Mouse (Mus musculus): ENCODE measurements around the gene Foxp1. TPM values are rescaled to one million over a fixed set of nuclear protein-coding genes. Genes with fewer than 3 reads are reported as not detected.

The Foxp1 gene
- polyA plus RNA-seq, 1 experiment from 2014 or later = 45.3 TPM

- Histone ChIP-seq H3K27ac (ENCODE audit: low read depth, low read length) (no peak overlapping the region), H3K4me2 (replicated peaks; ENCODE audit: low read depth) (no peak overlapping the region), H3K9ac (ENCODE audit: low read depth, low read length) (no peak overlapping the region), H3K36me3 (ENCODE audit: control insufficient read depth, insufficient read depth) (no peaks in the 10 kb centered on the region), H3K4me1 (replicated peaks; ENCODE audit: control insufficient read depth, insufficient read depth, low read length) (no peaks in the 10 kb centered on the region), H3K4me3 (ENCODE audit: low read depth, low read length) (no peak overlapping the region), H3K27me3 (replicated peaks; ENCODE audit: control insufficient read depth, insufficient read depth, low read length) (no peaks in the 10 kb centered on the region), H3K9me3 (ENCODE audit: control insufficient read depth) (no peaks in the 10 kb centered on the region)
- no peak for ATAC-seq
- WGBS = 69% methylated on average over 5 of the region's 5 CpGs
- TF ChIP-seq CTCF (IDR thresholded peaks at IDR 0.05; ENCODE audit: low read depth) = no peak
These were observed 11.8 kb upstream of the Foxp1 start for GRCm38 (mm10) chr6:99534211-99534745.

DNA sequence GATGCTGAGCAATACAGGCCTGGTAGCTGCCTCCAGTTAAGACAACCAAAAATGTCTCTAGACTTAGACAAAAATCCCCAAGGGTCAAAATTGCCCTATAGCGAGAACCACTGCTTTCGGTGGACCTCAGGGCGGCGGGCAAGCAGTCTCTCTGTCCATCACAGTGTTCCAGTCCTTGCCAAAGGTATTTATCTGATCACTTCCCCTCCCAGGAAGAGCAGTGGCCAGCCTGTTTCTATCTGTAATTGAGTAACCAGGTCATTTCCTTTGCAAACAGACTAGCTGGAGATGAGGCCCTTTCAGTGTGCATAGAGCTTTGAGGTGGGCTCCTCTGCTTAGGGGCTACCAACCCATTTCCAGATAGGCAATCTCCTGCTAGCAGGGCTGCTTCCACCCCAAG is 9.9 kb upstream of the Foxp1 start:
- ATAC-seq = no peak

DNA sequence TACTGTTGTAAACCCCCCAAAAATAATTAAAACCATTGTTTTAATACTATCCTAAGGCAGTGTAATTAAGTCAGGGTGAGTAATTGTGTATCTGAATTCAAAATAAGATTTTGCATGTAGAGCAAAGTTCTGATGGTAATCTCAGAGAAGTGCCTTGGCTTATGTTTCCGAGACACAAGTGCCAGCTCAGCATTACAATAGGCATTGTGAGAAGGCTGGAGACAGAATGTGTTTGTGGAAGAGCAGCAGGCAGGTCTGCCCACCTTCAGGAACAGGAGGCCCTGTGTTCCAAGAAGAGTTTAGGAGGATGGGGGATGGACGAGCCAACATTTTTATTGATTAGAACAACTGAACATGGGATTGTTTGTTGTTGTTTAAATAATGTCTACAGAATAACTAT is 6.5 kb upstream of the Foxp1 start:
- Histone ChIP-seq H3K4me2 (replicated peaks; ENCODE audit: low read depth) (no peak overlapping the region), H3K9ac (ENCODE audit: low read depth, low read length) (no peak overlapping the region), H3K27ac (ENCODE audit: low read depth, low read length) (no peak overlapping the region), H3K4me3 (ENCODE audit: low read depth, low read length) (no peak overlapping the region), H3K27me3 (replicated peaks; ENCODE audit: control insufficient read depth, insufficient read depth, low read length) (no peaks in the 10 kb centered on the region), H3K36me3 (ENCODE audit: control insufficient read depth, insufficient read depth) (no peaks in the 10 kb centered on the region; the same call in 1 of the 2 replicates), H3K9me3 (ENCODE audit: control insufficient read depth) (no peaks in the 10 kb centered on the region), H3K4me1 (replicated peaks; ENCODE audit: control insufficient read depth, insufficient read depth, low read length) (no peaks in the 10 kb centered on the region)
- ATAC-seq = no peak
- no peak for TF ChIP-seq CTCF (IDR thresholded peaks at IDR 0.05; ENCODE audit: low read depth)
- WGBS = 51% methylated on average over 2 of the region's 2 CpGs

More for the DNA sequence above, 9.9 kb upstream of the Foxp1 start:
- Histone ChIP-seq H3K9ac (ENCODE audit: low read depth, low read length) (no peak overlapping the region), H3K9me3 (ENCODE audit: control insufficient read depth) (no peaks in the 10 kb centered on the region), H3K4me1 (replicated peaks; ENCODE audit: control insufficient read depth, insufficient read depth, low read length) (no peaks in the 10 kb centered on the region), H3K27me3 (replicated peaks; ENCODE audit: control insufficient read depth, insufficient read depth, low read length) (no peaks in the 10 kb centered on the region), H3K4me3 (ENCODE audit: low read depth, low read length) (no peak overlapping the region), H3K27ac (ENCODE audit: low read depth, low read length) (no peak overlapping the region), H3K36me3 (ENCODE audit: control insufficient read depth, insufficient read depth) (no peaks in the 10 kb centered on the region), H3K4me2 (replicated peaks; ENCODE audit: low read depth) (no peak overlapping the region)
- TF ChIP-seq CTCF (IDR thresholded peaks at IDR 0.05; ENCODE audit: low read depth) = no peak
- WGBS = 49% methylated on average over 4 of the region's 4 CpGs

DNA sequence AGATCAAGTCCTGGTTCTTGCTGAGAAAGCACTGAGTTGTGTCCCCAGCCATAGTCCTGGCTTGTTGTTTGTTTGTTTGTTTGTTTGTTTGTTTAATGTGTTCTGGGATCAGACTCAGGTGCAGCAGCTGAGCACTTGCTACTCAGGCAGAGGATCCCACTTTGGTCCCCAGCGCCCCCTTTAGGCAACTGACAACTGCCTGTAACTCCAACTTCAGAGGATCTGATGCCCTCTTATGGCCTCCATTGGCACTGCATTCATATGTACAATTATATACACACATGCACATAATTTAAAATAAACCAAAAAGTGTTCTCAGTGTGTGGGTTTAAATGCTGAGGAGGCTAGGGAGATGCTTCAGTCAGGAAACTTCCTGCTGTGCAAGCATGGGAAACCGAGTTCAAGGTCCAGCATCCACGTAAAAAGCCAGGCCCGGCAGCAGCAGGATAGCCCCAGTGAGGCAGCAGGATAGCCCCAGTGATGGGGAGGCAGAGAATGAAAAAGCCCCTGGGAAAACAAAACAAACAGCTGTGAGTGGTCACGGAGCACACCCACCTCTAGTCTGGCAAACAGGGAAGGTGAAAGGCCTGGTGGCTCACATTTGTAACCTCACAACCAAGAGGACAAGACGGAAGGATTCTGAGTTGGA is 5.1 kb upstream of the Foxp1 start:
- H3K4me2 ChIP-seq (replicated peaks; ENCODE audit: low read depth) = no peak overlapping the region
- 88% methylated on average over 6 of the region's 6 CpGs for WGBS

GRCm38 (mm10) chr6:99525351-99525750 is 2.8 kb upstream of the Foxp1 start:
- H3K4me2 ChIP-seq (replicated peaks; ENCODE audit: low read depth) = no peak overlapping the region
- no peaks in the 10 kb centered on the region for H3K4me1 ChIP-seq (replicated peaks; ENCODE audit: control insufficient read depth, insufficient read depth, low read length)
- H3K36me3 ChIP-seq (ENCODE audit: control insufficient read depth, insufficient read depth) = no peaks in the 10 kb centered on the region; the same call in 1 of the 2 replicates
- peak; percentile 65 for TF ChIP-seq CTCF (IDR thresholded peaks at IDR 0.05; ENCODE audit: low read depth)
- H3K9me3 ChIP-seq (ENCODE audit: control insufficient read depth) = no peaks in the 10 kb centered on the region
- 67% methylated on average over 8 of the region's 8 CpGs for WGBS
- H3K4me3 ChIP-seq (ENCODE audit: low read depth, low read length) = no peak overlapping the region
- no peaks in the 10 kb centered on the region for H3K27me3 ChIP-seq (replicated peaks; ENCODE audit: control insufficient read depth, insufficient read depth, low read length)
- no peak overlapping the region for H3K27ac ChIP-seq (ENCODE audit: low read depth, low read length)
- ATAC-seq = no peak
- H3K9ac ChIP-seq (ENCODE audit: low read depth, low read length) = no peak overlapping the region

More for the DNA sequence above, 5.1 kb upstream of the Foxp1 start:
- Histone ChIP-seq H3K9ac (ENCODE audit: low read depth, low read length) (no peak overlapping the region), H3K9me3 (ENCODE audit: control insufficient read depth) (no peaks in the 10 kb centered on the region), H3K36me3 (ENCODE audit: control insufficient read depth, insufficient read depth) (no peaks in the 10 kb centered on the region; the same call in 1 of the 2 replicates), H3K4me3 (ENCODE audit: low read depth, low read length) (no peak overlapping the region), H3K4me1 (replicated peaks; ENCODE audit: control insufficient read depth, insufficient read depth, low read length) (no peaks in the 10 kb centered on the region), H3K27ac (ENCODE audit: low read depth, low read length) (no peak overlapping the region), H3K27me3 (replicated peaks; ENCODE audit: control insufficient read depth, insufficient read depth, low read length) (no peaks in the 10 kb centered on the region)
- ATAC-seq = no peak
- peak; percentile 58 for TF ChIP-seq CTCF (IDR thresholded peaks at IDR 0.05; ENCODE audit: low read depth)

GRCm38 (mm10) chr6:99523679-99524370 is 1.3 kb upstream of the Foxp1 start:
- Histone ChIP-seq H3K9me3 (ENCODE audit: control insufficient read depth) (no peaks in the 10 kb centered on the region), H3K27me3 (replicated peaks; ENCODE audit: control insufficient read depth, insufficient read depth, low read length) (no peaks in the 10 kb centered on the region), H3K9ac (ENCODE audit: low read depth, low read length) (peak overlapping the region; percentile 66), H3K4me3 (ENCODE audit: low read depth, low read length) (peak overlapping the region; percentile 92), H3K27ac (ENCODE audit: low read depth, low read length) (peak overlapping the region; percentile 90; the same call in 1 of the 2 replicates), H3K36me3 (ENCODE audit: control insufficient read depth, insufficient read depth) (no peaks in the 10 kb centered on the region; the same call in 1 of the 2 replicates), H3K4me2 (replicated peaks; ENCODE audit: low read depth) (peak overlapping the region; percentile 92), H3K4me1 (replicated peaks; ENCODE audit: control insufficient read depth, insufficient read depth, low read length) (0 out of 2 replicates have a peak, but pooled peaks cover 2% of the 10 kb centered on the region)
- no peak for TF ChIP-seq CTCF (IDR thresholded peaks at IDR 0.05; ENCODE audit: low read depth)
- WGBS = 35% methylated on average over 10 of the region's 10 CpGs
- no peak for ATAC-seq

Measured in intestine, postnatal 0 days (tissue).